Mouse (Mus musculus): ENCODE results near the gene Rab3il1.

- no peak for TF ChIP-seq CTCF (IDR thresholded peaks at IDR 0.05; ENCODE audit: low read depth)
- no peak for TF ChIP-seq EP300 (IDR thresholded peaks at IDR 0.05; ENCODE audit: low read depth)
These were observed 20.5 kb downstream of the Rab3il1 start for GRCm38 (mm10) chr19:10021981-10022380.

All from liver, postnatal 0 days (tissue).